Mouse (Mus musculus) embryo, embryonic 11.5 days (tissue): ENCODE data around the gene Cyp2c55.

Source experiments
- DNase-seq: peaks from one replicate; pipeline ENCODE4 v3.0.0-alpha.2; 2012; ENCODE audit warnings: low read depth, low spot score

Cyp2c55 gene

DNA sequence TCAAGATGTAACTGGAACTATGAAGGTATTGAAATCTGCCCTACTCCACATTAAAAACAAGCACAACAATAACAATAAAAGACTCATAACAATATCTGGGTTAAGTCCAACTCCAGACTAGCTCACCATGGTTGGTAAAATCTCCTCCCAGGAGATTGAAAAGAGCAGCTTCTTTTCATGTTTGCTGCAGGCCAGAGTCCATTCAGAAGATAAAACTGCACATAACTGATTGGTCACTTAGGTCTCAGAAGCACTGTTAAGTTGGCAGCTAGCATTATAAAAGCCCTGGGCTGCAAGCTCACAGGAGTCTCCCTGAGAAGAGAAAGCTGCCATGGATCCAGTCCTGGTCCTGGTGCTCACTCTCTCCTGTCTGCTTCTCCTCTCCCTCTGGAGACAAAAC lies at the start of gene Cyp2c55:
Gene Cyp2c55, plus strand, starts transcription at position 305 of the 400 bp plus-strand sequence.
- DNase-seq = no peak

DNA sequence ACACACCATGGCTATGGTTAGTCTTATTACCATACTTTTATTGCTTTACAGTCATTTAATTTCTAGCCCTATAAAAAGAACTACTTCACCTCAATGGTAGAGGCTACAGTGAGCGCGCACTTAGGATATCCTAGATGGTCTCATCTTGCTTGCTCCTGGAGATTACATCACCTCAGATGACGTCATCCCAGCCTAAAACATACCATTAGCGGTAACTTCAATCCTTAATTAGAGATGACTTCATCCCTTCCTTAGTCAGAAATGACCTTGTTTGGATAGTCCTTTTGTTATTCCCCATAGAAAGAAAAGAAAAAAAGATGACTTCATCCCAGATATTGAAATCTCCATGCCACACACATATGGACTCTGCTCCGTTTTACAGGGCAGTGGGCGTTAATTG lies 36.1 kb upstream of the Cyp2c55 start:
- no peak for DNase-seq

DNA sequence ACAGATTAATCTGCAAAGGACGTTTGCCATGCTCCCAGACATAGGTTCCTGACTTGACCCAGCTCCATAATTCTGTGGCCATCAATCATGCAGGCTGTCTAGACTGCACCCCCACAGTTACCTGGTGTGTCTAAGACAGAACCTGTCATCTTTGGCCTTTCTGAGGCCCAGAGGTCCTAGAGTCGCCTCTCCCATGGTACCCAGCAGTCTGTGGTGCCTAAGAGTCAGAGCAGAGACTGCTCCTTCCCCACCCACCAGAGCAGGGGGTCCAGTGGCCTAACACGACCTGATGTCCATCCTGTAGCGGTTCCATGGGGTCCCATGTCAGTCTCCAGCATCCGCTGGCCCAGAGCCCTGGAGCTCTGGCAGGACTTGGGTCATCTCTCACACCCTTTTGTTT lies 34.2 kb upstream of the Cyp2c55 start:
- no peak for DNase-seq

DNA sequence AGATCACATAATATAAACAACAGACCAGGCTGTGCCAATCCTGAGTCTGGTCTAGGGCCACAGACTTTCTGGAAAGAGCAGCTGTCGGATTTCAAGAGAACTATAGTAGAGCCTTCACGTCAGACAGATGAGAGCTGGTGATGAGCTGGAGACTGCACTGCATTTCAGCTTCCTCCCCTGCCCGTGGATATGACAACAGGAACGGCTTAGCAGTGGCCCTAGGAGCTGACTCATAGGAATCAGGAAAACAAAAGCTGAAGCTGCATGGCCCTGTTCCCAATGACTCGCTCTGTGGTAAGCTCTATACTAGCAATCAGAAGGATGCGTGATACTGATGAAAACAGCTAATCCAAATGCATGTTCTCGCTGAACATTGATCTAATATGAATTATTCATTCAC lies 33.2 kb upstream of the Cyp2c55 start:
- DNase-seq = no peak

DNA sequence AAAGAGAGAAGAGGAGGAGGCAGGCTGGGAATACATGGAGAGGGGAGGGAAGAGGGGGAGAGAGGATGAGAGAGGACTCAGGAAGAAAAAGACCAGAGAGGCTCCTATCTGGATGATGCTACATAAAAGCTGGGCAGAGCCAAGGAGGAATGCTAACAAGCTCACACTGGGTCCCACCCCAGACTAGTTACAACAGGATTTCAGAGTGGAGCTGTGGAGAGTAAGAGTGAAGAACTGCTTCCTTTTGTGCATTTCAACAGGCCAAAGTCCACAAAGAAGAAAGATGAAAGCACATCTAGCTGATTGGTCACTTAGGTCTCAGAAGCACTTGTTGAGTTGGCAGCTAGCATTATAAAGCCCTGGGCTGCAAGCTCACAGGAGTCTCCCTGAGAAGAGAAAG lies 30.6 kb upstream of the Cyp2c55 start:
- no peak for DNase-seq

DNA sequence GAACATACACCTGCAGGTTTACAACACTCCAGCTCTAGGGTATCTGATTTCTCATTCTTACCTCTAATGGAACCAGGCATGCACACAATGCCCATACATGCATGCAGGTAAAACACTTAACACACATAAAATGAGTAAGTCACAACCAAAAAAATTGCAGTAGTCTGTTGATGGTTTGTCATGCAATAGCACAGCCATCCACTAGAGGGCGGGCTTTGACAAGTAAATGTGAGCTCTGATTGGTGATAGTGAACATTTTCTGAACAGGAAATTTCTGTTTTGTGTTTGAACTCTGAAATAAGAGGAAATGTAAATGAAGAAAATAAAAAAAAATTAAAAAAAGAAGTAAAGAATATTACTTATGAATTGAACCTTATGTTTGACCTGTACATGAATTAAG lies 24.9 kb upstream of the Cyp2c55 start:
- peak; percentile 44 for DNase-seq

DNA sequence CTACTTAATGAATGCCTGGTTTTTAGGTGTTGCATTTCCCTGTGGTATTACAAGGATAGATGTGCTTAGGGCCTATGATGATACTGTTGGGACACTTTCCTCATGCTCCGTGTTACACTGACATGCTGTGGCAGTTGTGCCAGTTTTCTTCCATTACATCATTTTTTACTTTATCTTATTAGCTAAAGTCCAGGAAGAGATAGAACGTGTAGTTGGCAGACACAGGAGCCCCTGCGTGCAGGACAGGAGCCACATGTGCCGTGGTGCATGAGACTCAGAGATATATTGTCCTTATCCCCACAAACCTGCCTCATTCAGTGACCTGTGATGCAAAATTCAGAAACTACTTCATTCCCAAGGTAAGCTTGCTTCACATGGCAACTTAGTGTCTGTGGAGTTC lies 8.6 kb upstream of the Cyp2c55 start:
- no peak for DNase-seq

DNA sequence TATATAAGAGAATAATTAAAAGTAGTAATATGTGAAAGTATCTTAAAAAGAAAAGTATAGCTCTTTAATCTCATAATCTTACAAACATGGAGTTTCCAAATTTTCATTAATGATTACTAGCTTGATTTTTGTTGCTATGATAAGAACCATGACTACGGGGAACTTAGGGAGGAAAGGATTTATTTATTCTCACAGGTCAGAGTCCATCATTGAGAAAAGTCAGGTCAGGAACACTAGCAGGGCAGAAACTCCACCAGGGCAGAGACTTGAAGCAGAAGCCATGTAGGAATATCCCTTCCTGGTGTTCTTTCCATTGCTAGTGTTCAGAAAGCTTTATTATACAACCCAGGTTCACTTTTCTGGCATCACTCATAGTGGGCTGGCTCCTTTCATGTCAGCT lies 8.1 kb upstream of the Cyp2c55 start:
- no peak for DNase-seq

DNA sequence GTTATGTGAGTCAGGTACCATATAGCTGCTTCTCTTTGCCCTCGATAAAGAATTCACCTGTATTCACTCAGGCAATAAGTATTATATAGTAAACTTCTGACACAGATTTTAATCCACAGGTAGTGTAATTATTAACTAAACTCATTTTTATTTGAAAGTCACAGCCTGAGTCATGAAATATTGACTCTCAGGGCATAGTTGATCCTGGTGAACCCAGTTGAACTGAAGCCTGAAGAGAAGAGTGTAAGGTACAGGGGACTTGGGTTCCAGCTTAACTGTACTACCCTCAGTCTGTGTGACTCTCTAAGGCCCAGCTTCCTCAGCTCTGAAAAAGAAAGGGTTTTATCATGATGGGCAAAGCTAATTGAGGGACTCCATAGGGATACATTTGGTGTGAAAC lies 1.7 kb upstream of the Cyp2c55 start:
- DNase-seq = no peak

DNA sequence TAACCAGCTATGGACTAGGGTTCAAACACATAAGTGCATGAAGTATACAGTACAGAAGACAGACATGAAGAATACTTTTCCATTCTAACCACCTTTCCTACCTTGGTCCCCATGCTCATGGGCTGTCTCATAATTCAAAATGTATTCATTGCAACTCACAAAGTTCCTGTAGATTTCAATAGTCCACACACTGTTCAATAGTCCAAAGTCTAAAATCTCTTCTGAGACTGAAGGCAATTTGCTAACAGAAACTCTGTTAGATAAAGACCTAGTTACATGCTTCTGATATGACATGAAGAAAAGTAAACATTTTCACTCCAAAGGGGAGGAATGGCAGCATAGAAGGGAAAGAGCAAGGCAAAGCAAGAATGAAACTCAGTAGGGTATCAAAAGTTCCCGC lies 51.1 kb downstream of the Cyp2c55 start:
- no peak for DNase-seq

DNA sequence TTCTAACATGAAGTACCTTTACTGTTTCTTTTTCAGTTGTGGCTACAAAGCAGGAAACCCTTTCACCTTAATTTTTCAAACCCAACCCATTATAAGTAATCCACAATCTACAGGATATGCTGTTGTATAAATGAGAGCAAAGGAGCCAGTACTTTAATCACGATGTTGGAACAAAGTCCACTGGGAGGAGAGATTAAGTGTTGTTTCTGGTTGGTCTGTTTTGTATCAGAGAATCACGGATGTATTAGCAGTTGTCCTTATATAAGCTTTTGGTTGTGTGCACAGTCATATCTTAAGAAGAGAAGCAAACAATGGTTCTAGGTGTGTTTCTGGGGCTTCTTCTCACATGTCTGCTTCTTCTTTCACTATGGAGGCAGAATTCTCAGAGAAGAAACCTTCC lies 53.9 kb downstream of the Cyp2c55 start, which contains the start of gene Cyp2c65:
Gene Cyp2c65, plus strand, starts transcription at position 297 of the 400 bp plus-strand sequence.
- DNase-seq = no peak
